Mouse (Mus musculus) liver, postnatal 0 days (tissue): ENCODE data around the gene Mpg.

ENCODE experiments used
- CTCF ChIP-seq: sonication (generic); IDR thresholded peaks from 2 replicates; pipeline ENCODE4 v1.5.1; 2016; ENCODE audit warnings: antibody characterized with exemption, low read depth
- EP300 ChIP-seq: IDR thresholded peaks from 2 replicates; pipeline ENCODE4 v1.6.1; 2016; ENCODE audit warnings: antibody characterized with exemption, low read depth, mild to moderate bottlenecking

DNA sequence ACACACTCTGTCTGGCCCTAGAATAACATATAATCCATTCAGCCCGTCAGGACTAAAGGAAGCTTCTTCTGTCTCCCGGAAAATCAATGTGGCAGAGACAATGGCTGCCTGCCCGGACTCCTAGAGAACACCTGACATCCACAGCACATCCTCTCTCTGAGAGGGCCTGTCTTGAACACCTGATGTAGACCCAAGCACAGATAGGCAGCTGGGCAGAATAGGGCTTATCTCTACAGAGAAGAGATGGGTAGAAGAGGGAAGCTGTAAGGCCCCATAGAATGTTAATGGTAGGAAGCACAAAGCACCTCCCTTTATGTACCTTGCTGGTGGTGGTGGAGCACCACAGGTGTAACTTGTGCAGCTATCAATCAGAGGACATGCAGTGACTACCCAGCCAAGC is 15.9 kb downstream of the Mpg start:
- TF ChIP-seq CTCF (no peak), EP300 (peak; percentile 37; the same call in 1 of the 2 replicates)
